Mouse (Mus musculus) activated CD4-positive, CD25-positive, alpha-beta regulatory T cell (primary cell): ENCODE data around the gene Ccdc172. TPM values are rescaled to one million over a fixed set of nuclear protein-coding genes. Genes with fewer than 3 reads are reported as not detected.

Experiments
- polyA plus RNA-seq, 2 experiments: library from polyadenylated mRNA; unstranded; fragments of 100-300 nt; shearing (Covaris generic); gene quantifications; one replicate each; pipeline ENCODE4 v1.2.1; 2017

Ccdc172 gene
- polyA plus RNA-seq: not detected

DNA sequence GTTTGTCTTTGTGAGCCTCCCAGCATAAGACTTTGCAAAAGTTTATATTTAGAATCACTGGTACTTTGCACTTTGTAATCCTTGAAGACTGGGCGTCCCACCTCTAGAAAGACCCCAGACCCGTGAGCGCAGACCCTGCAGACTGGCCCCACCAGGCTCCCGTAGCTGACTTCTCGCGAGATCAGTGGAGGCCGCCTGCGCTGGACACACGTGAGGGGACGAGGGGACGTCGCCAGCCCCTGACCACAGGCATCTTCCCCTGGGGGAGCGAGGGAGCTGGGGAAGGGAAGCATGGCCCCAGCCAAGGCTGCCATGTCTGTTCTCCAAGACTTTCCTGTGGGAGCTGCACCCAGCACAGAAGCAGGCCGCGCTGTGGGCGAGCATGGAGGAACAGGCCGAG lies at the start of gene Ccdc172:
Gene Ccdc172 (plus strand): TSS at position 176 of the 400 bp plus-strand sequence.

Other genes starting within 250 kb of the Ccdc172 start
- gene Gfra1, start 56.1 kb upstream of the Ccdc172 start, polyA plus RNA-seq: 1 to 10 TPM in 1 of 2 experiments, under 1 TPM in 1; 0.91 to 1.5 TPM
- not detected for gene Pnlip, start 140.5 kb downstream of the Ccdc172 start, polyA plus RNA-seq
- gene Pnliprp1, start 216.9 kb downstream of the Ccdc172 start, polyA plus RNA-seq: under 1 TPM; 0.45 to 0.50 TPM
- gene Pnliprp2, start 247.7 kb downstream of the Ccdc172 start, polyA plus RNA-seq: under 1 TPM in 1 of 2 experiments, not detected in 1; 0.18 TPM